ENCODE assay signal across 8 mouse cellular contexts in the genomic region with DNA sequence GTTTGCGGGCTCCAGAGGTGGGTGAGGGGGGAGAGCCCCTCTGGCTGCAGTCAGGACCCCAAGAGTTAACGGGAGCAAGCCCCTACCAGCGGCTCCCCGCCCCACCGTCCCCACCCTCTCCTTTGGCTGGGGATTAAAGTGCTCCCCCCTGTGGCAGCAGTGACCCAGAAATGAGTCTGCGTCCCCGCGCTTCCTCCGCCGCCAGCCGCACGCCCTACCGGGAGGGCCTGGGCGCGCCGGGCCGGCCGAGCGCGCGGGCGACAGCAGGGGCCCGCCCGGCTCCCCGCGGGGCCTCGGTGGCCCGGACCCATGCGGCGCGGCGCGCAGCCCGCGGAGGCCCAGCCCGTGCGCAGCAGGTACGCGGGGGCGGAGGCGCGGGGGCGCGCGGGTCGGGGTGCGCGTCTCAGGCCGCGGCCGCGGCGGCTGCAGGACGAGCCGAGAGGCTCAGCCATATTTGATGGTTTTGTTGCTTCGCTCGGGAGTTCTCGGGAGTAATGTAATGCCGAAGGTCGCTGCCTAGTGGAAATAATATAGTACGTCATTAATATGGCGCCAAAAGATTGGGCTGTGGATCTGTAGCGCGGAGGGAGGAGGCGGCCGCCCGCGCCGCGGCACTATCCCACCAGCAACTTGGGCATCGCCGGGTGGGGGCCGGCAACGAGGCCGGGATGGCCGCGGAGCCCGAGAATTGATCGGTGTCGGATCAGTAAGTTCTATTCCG. TPM values are rescaled to one million over a fixed set of nuclear protein-coding genes. Genes with fewer than 3 reads are reported as not detected.
DNase-seq lines count a peak whose midpoint lies in the region; ATAC-seq lines count a peak whose summit lies in the region.

No protein-coding gene starts in this region.

- peak overlapping the region; percentile 93 for H3K4me3 ChIP-seq in megakaryocyte, embryonic 14.5 days (replicated peaks)

- H3K4me1 ChIP-seq in megakaryocyte, embryonic 14.5 days, result peaks cover 20% of the 10 kb centered on the region

- no peaks in the 10 kb centered on the region for H3K36me3 ChIP-seq in megakaryocyte, embryonic 14.5 days (replicated peaks; ENCODE audit: low read length)

- peak; percentile 67 for ATAC-seq in common myeloid progenitor, adult 5-6 weeks (replicated peaks; ENCODE audit: low read depth, poor library complexity, severe bottlenecking)

- peak; percentile 67 for DNase-seq in ZHBTc4 (ENCODE audit: low read depth, low spot score)
- peak; percentile 50 to 64 for DNase-seq in gastrocnemius, adult 8-10 months (ENCODE audit: low spot score in 2 of 2)
- DNase-seq in induced T-regulatory cell, adult 2 months (ENCODE audit: low read depth), result peak; percentile 82
- DNase-seq in left cerebral cortex, adult 8-10 months (ENCODE audit: low spot score in 2 of 2), result peak; percentile 52 to 65
- peak; percentile 79 to 85 for DNase-seq in right cerebral cortex, postnatal 10 days (ENCODE audit: low spot score in 2 of 2)
- peak; percentile 85 for DNase-seq in urinary bladder, postnatal 14 days (ENCODE audit: low spot score)

- H3K9me3 ChIP-seq in megakaryocyte, embryonic 14.5 days, result no peaks in the 10 kb centered on the region

- H3K27me3 ChIP-seq in megakaryocyte, embryonic 14.5 days (replicated peaks), result peaks cover 17% of the 10 kb centered on the region

RNA-seq across cellular contexts. Expression of gene Jade1, which starts 7.8 kb away (rescaled TPM):
- total RNA-seq in common myeloid progenitor, adult 5-6 weeks (2017), result 34.5 and 39.4 TPM in 2 replicates
- total RNA-seq in gastrocnemius, adult 8-10 months (2022), result 10 to 100 TPM; 22.4 to 29.0 (median 27.6) TPM
- total RNA-seq in left cerebral cortex, adult 8-10 months (2022), result 10 to 100 TPM; 46.6 to 57.7 (median 50.1) TPM
- polyA plus RNA-seq in megakaryocyte, embryonic 14.5 days (2012; ENCODE audit: insufficient read depth, low replicate concordance), result 1.5 TPM in 1 of 2 replicates, not detected in the other

Comparison
In these comparisons a context has a peak if more than half of its experiments do, and no peak if none do; other contexts are left out.
1. Peak in every context shown above with its lines: DNase-seq, ATAC-seq and H3K4me3 ChIP-seq.